Mouse (Mus musculus) adrenal gland, adult (tissue): ENCODE measurements at regions not wholly inside any gene's neighbourhood (a gene's known extent, or its start where the extent isn't known, plus 50 kb on each side); places are given as distances from the start of the nearest gene placed in this dataset.

Source experiments
- DNase-seq, 2 experiments: peaks; one replicate each; pipeline ENCODE4 v3.0.0; 2022 to 2023; ENCODE audit warnings: low spot score in 1 of 2; ENCODE audit not compliant: inconsistent age in 2 of 2

- no peak for DNase-seq
Measured at GRCm38 (mm10) chr14:71486176-71486970, 886.7 kb upstream of the Fam160b2 start.

GRCm38 (mm10) chr14:71475656-71476055 is 876.0 kb upstream of the Fam160b2 start:
- DNase-seq, result peak; percentile 41 to 75

GRCm38 (mm10) chr14:71473907-71474306 is 874.3 kb upstream of the Fam160b2 start:
- DNase-seq, result peak in 1 of 2 experiments; percentile 6

GRCm38 (mm10) chr14:71432364-71432763 is 832.7 kb upstream of the Fam160b2 start:
- no peak for DNase-seq
